8 mouse cellular contexts compared by ENCODE assay signal in the genomic region with DNA sequence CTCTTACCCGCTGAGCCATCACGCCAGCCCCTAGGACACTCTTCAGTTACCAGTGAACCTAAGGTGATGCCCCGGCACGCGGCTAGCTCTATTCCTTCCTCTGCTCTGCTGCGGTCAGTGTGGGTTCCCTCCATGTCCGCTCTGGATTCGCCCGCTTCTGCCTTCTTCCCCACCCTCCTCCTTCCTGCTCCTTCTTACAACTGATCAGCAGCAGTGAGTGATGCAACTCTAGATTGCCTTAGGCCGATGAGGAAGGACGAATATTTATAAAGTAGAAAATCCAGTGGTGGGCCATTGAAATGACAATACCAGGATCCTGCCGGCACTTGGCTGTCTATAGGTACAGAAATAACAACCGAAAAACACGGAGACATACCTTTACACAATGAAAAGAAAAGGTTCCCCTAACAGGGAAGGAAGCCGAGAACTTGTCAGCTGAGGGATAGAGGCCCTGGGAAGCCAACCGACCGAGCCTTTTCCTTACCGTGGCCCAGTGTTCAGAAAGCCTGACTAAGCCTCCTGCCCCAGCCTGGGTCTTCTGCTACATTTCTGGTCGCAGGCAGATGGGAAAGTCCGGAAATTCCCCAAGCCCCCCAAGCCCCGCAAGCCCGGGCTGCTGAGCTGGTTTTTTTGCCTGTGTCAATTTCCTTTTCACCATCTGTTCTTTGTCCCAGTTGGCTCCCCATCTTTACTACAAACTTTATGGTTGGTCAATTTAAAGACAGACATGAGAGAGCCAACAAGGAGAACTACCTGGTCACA. TPM values are rescaled to one million over a fixed set of nuclear protein-coding genes. Genes with fewer than 3 reads are reported as not detected.
DNase-seq lines count a peak whose midpoint lies in the region; ATAC-seq and TF ChIP-seq lines count a peak whose summit lies in the region.

No protein-coding gene starts in this region.

- peak overlapping the region; percentile 77 for H3K4me2 ChIP-seq in heart, embryonic 14.5 days (ENCODE audit: low read length)
- peak overlapping the region; percentile 66 for H3K4me2 ChIP-seq in limb, embryonic 15.5 days

- TF ChIP-seq CTCF in C2C12 (IDR thresholded peaks at IDR 0.05; ENCODE audit: control insufficient read depth, insufficient read depth, insufficient read length) = no peak

- no peaks in the 10 kb centered on the region for H3K79me2 ChIP-seq in C2C12 (ENCODE audit: control insufficient read depth, insufficient read depth)

- peak overlapping the region; percentile 74 to 76; a peak in 3 of 4 replicates for H3K27ac ChIP-seq in heart, embryonic 14.5 days (replicated peaks in 1 of 2; ENCODE audit: control insufficient read depth in 1 of 2, insufficient read depth in 1 of 2, low read depth in 2 of 2, low read length in 2 of 2)
- H3K27ac ChIP-seq in limb, embryonic 15.5 days = peak overlapping the region; percentile 89

- no peaks in the 10 kb centered on the region for H3K79me3 ChIP-seq in C2C12 (ENCODE audit: low read depth)

- WGBS in heart, embryonic 14.5 days = 66% methylated on average over 22 of the region's 22 CpGs
- WGBS in limb, embryonic 15.5 days = 61% methylated on average over 22 of the region's 22 CpGs

- H3K36me3 ChIP-seq in C2C12 (ENCODE audit: control insufficient read depth, insufficient read depth) = no peaks in the 10 kb centered on the region
- H3K36me3 ChIP-seq in heart, embryonic 14.5 days (ENCODE audit: control insufficient read depth, insufficient read depth, low read length) = no peaks in the 10 kb centered on the region
- no peaks in the 10 kb centered on the region for H3K36me3 ChIP-seq in limb, embryonic 15.5 days

- H3K4me3 ChIP-seq in C2C12 (ENCODE audit: insufficient read depth, poor library complexity, severe bottlenecking) = peak overlapping the region; percentile 11
- peak overlapping the region; percentile 39 to 45; a peak in 3 of 4 replicates for H3K4me3 ChIP-seq in heart, embryonic 14.5 days (ENCODE audit: control insufficient read depth in 1 of 2, insufficient read depth in 1 of 2, low read depth in 1 of 2, low read length in 2 of 2)
- peak overlapping the region; percentile 36 for H3K4me3 ChIP-seq in limb, embryonic 15.5 days

- H3K27me3 ChIP-seq in C2C12 (ENCODE audit: control insufficient read depth, insufficient read depth, insufficient read length) = no peaks in the 10 kb centered on the region
- no peaks in the 10 kb centered on the region for H3K27me3 ChIP-seq in heart, embryonic 14.5 days (ENCODE audit: control insufficient read depth, insufficient read depth, low read length)
- no peaks in the 10 kb centered on the region for H3K27me3 ChIP-seq in limb, embryonic 15.5 days

- ATAC-seq in heart, embryonic 14.5 days (ENCODE audit: insufficient number of reproducible peaks, insufficient read depth, low FRiP score, low read depth) = no peak
- no peak for ATAC-seq in limb, embryonic 15.5 days (ENCODE audit: insufficient number of reproducible peaks, low FRiP score, low TSS enrichment, low read depth)

- peaks cover 10 to 13% of the 10 kb centered on the region in 2 experiments; a peak in 2 of 4 replicates for H3K4me1 ChIP-seq in heart, embryonic 14.5 days (ENCODE audit: control insufficient read depth in 2 of 2, insufficient read depth in 2 of 2, low read length in 2 of 2)
- peaks cover 21% of the 10 kb centered on the region for H3K4me1 ChIP-seq in limb, embryonic 15.5 days

- H3K9me3 ChIP-seq in heart, embryonic 14.5 days (ENCODE audit: control insufficient read depth, low read length) = no peaks in the 10 kb centered on the region
- H3K9me3 ChIP-seq in limb, embryonic 15.5 days = no peaks in the 10 kb centered on the region

- H3K9ac ChIP-seq in heart, embryonic 14.5 days (ENCODE audit: low read length) = peak overlapping the region; percentile 68; the same call in 1 of the 2 replicates
- no peak overlapping the region; the same call in 1 of the 2 replicates for H3K9ac ChIP-seq in limb, embryonic 15.5 days

- DNase-seq in MEL-GATA-1-ER (ENCODE audit: extremely low read depth, low read depth) = peak; percentile 53
- peak; percentile 51 for DNase-seq in natural killer cell, adult 2 months (ENCODE audit: low spot score in 2 of 2)
- no peak for DNase-seq in cerebellum, adult 8-10 months
- DNase-seq in urinary bladder, postnatal 25 days (ENCODE audit: low spot score) = no peak
- DNase-seq in left cerebral cortex, adult 11 months (ENCODE audit: low spot score) = no peak

- no peak overlapping the region for H3ac ChIP-seq in C2C12 (ENCODE audit: control insufficient read depth, insufficient read length, low read depth)

TF ChIP-seq in C2C12, 6 proteins besides CTCF, POLR2A, EP300 and RAD21:
- no peak for TF ChIP-seq MYOD1 (IDR thresholded peaks at IDR 0.05; ENCODE audit: control insufficient read depth, insufficient read length, low read depth)
- TF ChIP-seq MAX (IDR thresholded peaks at IDR 0.05) = no peak
- TF ChIP-seq FOSL1 (IDR thresholded peaks at IDR 0.05; ENCODE audit: insufficient read depth, low read length, poor library complexity, severe bottlenecking) = no peak
- TF ChIP-seq CEBPB (IDR thresholded peaks at IDR 0.05; ENCODE audit: low read depth) = no peak
- no peak for TF ChIP-seq MYOG (IDR thresholded peaks at IDR 0.05; ENCODE audit: control insufficient read depth, extremely low read depth, insufficient read length)
- TF ChIP-seq USF1 (IDR thresholded peaks at IDR 0.05; ENCODE audit: low read depth) = no peak

RNA-seq across cellular contexts. Expression of gene Yy1, which starts 27.7 kb away (rescaled TPM):
- 13.9 TPM for polyA plus RNA-seq in C2C12 (2012; fragmentation: generic; extraction: Trizol)
- 13.7 and 14.4 TPM in 2 replicates for polyA plus RNA-seq in heart, embryonic 14.5 days (2014; fragmentation: Nextera tagmentation; extraction: Ambion mirVana)
- 13.4 and 17.9 TPM in 2 replicates for polyA plus RNA-seq in limb, embryonic 15.5 days (2015; fragmentation: Nextera tagmentation; extraction: Ambion mirVana)

Comparison
In these comparisons a context has a peak if more than half of its experiments do, and no peak if none do; other contexts are left out.
1. DNase-seq: peak in MEL-GATA-1-ER (single experiment) and natural killer cell, adult 2 months (2 of 2); none in cerebellum, adult 8-10 months (single experiment), urinary bladder, postnatal 25 days (single experiment) and left cerebral cortex, adult 11 months (single experiment).
2. Peak in every context shown above with its lines, with median percentiles within 50 percentile points of each other: H3K4me3 ChIP-seq.